Mouse (Mus musculus) liver, adult 2 months (tissue): Measurements from ENCODE around the gene Tat. TPM values are rescaled to one million over a fixed set of nuclear protein-coding genes. Genes with fewer than 3 reads are reported as not detected.

Experiments used
- DNase-seq: peaks from one replicate; pipeline ENCODE4 v3.0.0-alpha.2; 2011; ENCODE audit warnings: low read depth, low spot score; ENCODE audit errors: extremely low read depth
- H3K27ac ChIP-seq: fragments of 200-500 bp; replicated peaks from 2 replicates; pipeline ENCODE4 v1.5.1; 2012; ENCODE audit warnings: low read depth, mild to moderate bottlenecking, control low read depth, inconsistent platforms, low read length; ENCODE audit not compliant: insufficient read depth
- H3K27me3 ChIP-seq: fragments of 200-500 bp; 2 replicates; pipeline ENCODE4 v1.6.1; 2012; ENCODE audit warnings: mild to moderate bottlenecking, moderate library complexity, low read length, inconsistent platforms; ENCODE audit not compliant: control insufficient read depth, insufficient read depth
- H3K36me3 ChIP-seq: fragments of 200-500 bp; 2 replicates; pipeline ENCODE4 v1.6.1; 2012; ENCODE audit warnings: low read length, inconsistent platforms; ENCODE audit not compliant: control insufficient read depth, insufficient read depth
- H3K4me1 ChIP-seq: fragments of 200-500 bp; 2 replicates; pipeline ENCODE4 v1.6.1; 2011; ENCODE audit warnings: low read length; ENCODE audit not compliant: control insufficient read depth, insufficient read depth
- H3K4me3 ChIP-seq: fragments of 200-500 bp; 2 replicates; pipeline ENCODE4 v1.5.1; 2011; ENCODE audit warnings: low read depth, mild to moderate bottlenecking, control low read depth, low read length, moderate library complexity; ENCODE audit not compliant: insufficient read depth
- H3K79me2 ChIP-seq: fragments of 200-500 bp; 2 replicates; pipeline ENCODE4 v1.6.1; 2012; ENCODE audit warnings: inconsistent platforms, mild to moderate bottlenecking, low read length, moderate library complexity; ENCODE audit not compliant: control insufficient read depth, insufficient read depth
- H3K9ac ChIP-seq: fragments of 200-500 bp; 2 replicates; pipeline ENCODE4 v1.6.1; 2012; ENCODE audit warnings: low read depth, mild to moderate bottlenecking, control low read depth, inconsistent platforms, low read length
- CTCF ChIP-seq: fragments of 200-500 bp; IDR thresholded peaks from 2 replicates; pipeline ENCODE4 v1.5.1; 2011; ENCODE audit warnings: low read depth, low read length, control low read depth
- POLR2A ChIP-seq: fragments of 200-500 bp; IDR thresholded peaks from 2 replicates; pipeline ENCODE4 v1.6.1; 2011; ENCODE audit warnings: low read length, control low read depth; ENCODE audit not compliant: insufficient read depth; ENCODE audit errors: extremely low read depth
- WGBS: fragments of 180-500 bp; shearing (Covaris S2); methylation state at CpG from one replicate; pipeline ENCODE4 v1.1.7; 2018; 5-methylcytosine and 5-hydroxymethylcytosine counted together
- polyA plus RNA-seq: library from polyadenylated mRNA; depleted of rRNA; stranded (reverse); fragments of >200 nt; gene quantifications from 2 replicates; pipeline ENCODE4 v1.2.3, GENCODE M21; 2012
- total RNA-seq: library from RNA; depleted of rRNA; stranded (reverse); fragments of >200 nt; gene quantifications from 2 replicates; pipeline ENCODE4 v1.2.3, GENCODE M21; 2014

The Tat gene
- total and polyA plus RNA-seq, 2 experiments = 815 to 868 TPM

DNA sequence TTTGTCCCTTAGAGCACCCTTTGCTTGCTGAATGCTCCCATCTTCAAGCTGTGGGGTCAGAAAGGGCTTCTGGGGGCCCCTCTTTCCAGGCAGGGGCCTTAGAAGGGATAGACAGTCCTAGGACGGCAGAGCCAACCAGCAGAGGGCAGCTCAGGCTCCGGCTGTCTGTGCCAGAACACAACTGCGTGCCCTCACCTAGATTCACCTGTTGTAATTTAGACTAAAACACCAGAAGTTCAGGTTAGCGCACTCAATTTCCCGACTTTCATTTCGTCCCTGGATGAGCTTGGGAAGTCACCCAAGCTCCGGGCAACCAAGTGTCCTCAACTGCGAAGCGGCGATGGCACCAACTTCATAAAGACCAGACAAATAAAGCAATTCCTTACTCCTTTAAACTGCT is 21.4 kb upstream of the Tat start:
- H3K4me1 ChIP-seq = peaks cover 10% of the 10 kb centered on the region
- no peaks in the 10 kb centered on the region for H3K27me3 ChIP-seq
- H3K9ac ChIP-seq = no peak overlapping the region
- H3K36me3 ChIP-seq = no peaks in the 10 kb centered on the region
- H3K27ac ChIP-seq = no peak overlapping the region
- H3K79me2 ChIP-seq = no peaks in the 10 kb centered on the region
- no peak overlapping the region for H3K4me3 ChIP-seq
- DNase-seq = peak; percentile 67
- WGBS = 38% methylated on average over 10 of the region's 10 CpGs
- TF ChIP-seq POLR2A (no peak), CTCF (peak; percentile 76)

DNA sequence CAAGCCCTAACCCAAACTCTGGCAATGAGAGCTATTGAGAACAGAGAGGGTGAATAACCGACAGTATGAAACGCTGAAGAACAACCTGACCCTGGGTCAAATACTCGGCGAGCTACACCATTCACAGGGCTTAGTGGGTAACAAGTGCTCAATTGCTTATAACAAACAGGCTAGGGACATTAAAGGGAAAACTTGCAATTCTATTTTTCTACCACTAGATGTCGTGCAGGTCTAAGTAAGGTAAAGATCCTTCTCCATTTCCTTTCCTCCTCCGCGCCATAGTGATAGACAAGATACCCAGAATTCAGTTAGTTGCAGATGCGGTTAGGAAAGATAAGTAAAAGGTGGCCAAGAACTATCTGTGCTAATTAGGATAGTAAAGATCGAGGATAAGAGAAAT is 19.9 kb upstream of the Tat start:
- peak; percentile 72 for TF ChIP-seq CTCF
- no peak for TF ChIP-seq POLR2A
- no peaks in the 10 kb centered on the region for H3K27me3 ChIP-seq
- no peaks in the 10 kb centered on the region for H3K36me3 ChIP-seq
- peak overlapping the region; percentile 63 for H3K9ac ChIP-seq
- 2% methylated on average over 9 of the region's 9 CpGs for WGBS
- H3K4me1 ChIP-seq = peaks cover 10% of the 10 kb centered on the region
- no peak overlapping the region for H3K4me3 ChIP-seq
- H3K27ac ChIP-seq = 0 out of 2 replicates have a peak overlapping the region, but pooled peaks have one; percentile 6
- DNase-seq = peak; percentile 89
- H3K79me2 ChIP-seq = no peaks in the 10 kb centered on the region

DNA sequence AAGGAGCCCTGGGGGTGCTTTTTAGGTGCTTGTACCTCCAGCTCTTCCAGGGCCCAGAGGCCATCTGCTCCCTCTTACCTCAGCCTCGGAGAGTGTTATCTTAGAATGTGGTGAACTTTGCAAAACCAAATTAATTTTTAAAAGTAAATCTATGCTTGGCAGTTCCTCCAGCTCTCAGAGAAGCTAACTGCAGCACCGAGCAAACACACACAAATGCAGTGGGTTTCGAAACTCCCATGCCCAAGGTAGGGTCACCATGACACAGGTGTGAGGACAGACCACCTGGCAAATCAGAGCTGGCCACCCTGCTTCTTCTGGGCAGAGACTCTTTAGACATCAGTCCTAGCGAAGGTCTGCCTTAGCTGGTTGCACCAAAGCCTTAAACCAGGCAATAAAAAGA is 17.3 kb upstream of the Tat start:
- WGBS = 18% methylated on average over 4 of the region's 4 CpGs
- no peaks in the 10 kb centered on the region for H3K27me3 ChIP-seq
- no peak overlapping the region for H3K9ac ChIP-seq

DNA sequence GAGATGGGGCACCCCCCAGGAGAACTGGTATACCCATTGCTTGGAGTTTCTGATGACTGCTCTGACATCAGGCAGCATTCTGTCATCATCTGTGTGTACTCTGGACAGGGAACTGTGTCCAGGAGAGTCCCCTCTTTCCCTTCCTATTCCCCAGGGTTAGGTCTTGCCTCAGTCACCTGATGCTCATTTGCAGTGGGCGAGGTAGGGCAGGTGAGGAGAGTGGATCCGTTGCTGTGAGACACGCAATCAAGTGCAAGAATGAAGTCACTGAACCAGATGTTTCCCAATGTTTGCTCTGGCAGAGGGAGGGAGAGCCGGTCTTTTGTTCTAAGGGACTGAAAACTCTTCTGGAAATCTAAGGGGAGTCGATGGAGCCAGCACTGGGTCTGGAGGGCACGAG is 10.9 kb upstream of the Tat start:
- Histone ChIP-seq H3K9ac (no peak overlapping the region), H3K79me2 (no peaks in the 10 kb centered on the region), H3K36me3 (no peaks in the 10 kb centered on the region), H3K27me3 (no peaks in the 10 kb centered on the region), H3K4me3 (no peak overlapping the region), H3K27ac (peak overlapping the region; percentile 82), H3K4me1 (peaks cover 18% of the 10 kb centered on the region)
- TF ChIP-seq CTCF = no peak
- TF ChIP-seq POLR2A = no peak
- DNase-seq = peak; percentile 99
- 18% methylated on average over 6 of the region's 6 CpGs for WGBS

More for the DNA sequence above, 17.3 kb upstream of the Tat start:
- Histone ChIP-seq H3K36me3 (no peaks in the 10 kb centered on the region), H3K4me1 (peaks cover 10% of the 10 kb centered on the region), H3K4me3 (no peak overlapping the region), H3K79me2 (no peaks in the 10 kb centered on the region), H3K27ac (peak overlapping the region; percentile 83)
- peak; percentile 97 for DNase-seq
- TF ChIP-seq CTCF = no peak
- TF ChIP-seq POLR2A = no peak

DNA sequence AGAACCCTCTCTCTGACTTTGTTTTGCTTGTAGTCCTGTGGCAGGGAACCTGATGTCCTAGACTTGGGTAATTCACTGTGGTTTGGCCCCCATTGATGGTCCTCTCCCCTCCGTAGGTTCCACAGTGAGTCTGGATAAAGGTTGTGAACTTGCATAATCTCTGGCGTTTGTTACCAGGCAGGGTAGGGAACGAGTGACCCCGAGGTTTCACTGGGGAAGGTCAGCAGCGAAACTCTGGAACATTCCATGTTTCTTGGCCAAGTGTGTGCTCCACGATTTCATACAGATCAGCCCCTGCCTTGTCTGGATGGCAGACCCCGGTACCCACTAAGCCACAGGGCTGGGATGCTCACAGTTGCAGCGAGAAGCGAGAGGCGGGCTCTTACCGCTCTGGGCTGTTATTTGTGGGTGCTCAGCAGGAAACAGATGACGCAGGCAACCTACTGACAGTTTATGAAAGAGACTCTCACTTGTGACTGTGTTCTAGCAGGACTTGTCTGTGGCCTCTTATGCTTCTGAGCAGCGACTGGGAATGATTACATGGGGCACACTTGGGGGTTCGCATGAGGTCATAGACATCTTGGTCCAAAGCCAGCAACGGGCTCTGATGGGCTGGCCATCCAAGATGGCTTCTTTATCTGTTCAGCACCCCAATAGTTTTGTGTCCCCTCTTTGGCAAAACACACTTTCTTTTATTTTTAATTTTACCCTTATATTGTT is 7.7 kb upstream of the Tat start:
- 34% methylated on average over 15 of the region's 15 CpGs for WGBS
- no peaks in the 10 kb centered on the region for H3K79me2 ChIP-seq
- no peaks in the 10 kb centered on the region for H3K36me3 ChIP-seq
- peak overlapping the region; percentile 35; the same call in 1 of the 2 replicates for H3K9ac ChIP-seq
- peak overlapping the region; percentile 85 for H3K27ac ChIP-seq
- DNase-seq = peak; percentile 94
- no peak overlapping the region for H3K4me3 ChIP-seq
- TF ChIP-seq POLR2A (no peak), CTCF (no peak)
- H3K27me3 ChIP-seq = no peaks in the 10 kb centered on the region
- peaks cover 30% of the 10 kb centered on the region for H3K4me1 ChIP-seq

DNA sequence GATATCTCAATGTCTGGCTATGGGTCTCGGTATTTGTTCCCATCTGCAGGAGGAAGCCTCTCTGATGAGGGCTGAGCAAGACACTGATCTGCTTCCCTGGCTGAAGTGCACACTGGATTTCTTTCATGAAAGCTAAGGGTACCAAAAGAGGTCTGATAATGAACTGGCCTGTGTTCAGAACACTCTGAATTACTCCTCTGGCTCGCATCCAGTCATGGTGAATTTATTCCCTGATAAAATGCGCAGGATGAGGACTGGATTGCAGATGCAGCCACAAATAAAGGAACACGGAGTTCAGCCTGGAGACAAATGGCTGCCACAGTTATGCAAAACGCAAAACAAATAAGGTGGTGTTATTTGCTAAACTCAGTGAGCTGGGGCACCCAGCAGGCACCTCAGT is 6.3 kb upstream of the Tat start:
- Histone ChIP-seq H3K4me3 (no peak overlapping the region), H3K79me2 (no peaks in the 10 kb centered on the region), H3K4me1 (peaks cover 32% of the 10 kb centered on the region), H3K36me3 (no peaks in the 10 kb centered on the region), H3K9ac (no peak overlapping the region), H3K27me3 (no peaks in the 10 kb centered on the region), H3K27ac (peak overlapping the region; percentile 91)
- 10% methylated on average over 5 of the region's 5 CpGs for WGBS
- TF ChIP-seq POLR2A = no peak
- TF ChIP-seq CTCF = no peak
- peak; percentile 97 for DNase-seq
